Mouse (Mus musculus) lung, adult 2 months (tissue): Measurements from ENCODE around the gene Mfrp.

Source experiments
- CTCF ChIP-seq: fragments of 200-500 bp; IDR thresholded peaks from 2 replicates; pipeline ENCODE4 v1.5.1; 2011; ENCODE audit warnings: mild to moderate bottlenecking, low read length, control low read depth; ENCODE audit not compliant: insufficient read depth
- POLR2A ChIP-seq: fragments of 200-500 bp; IDR thresholded peaks from 2 replicates; pipeline ENCODE4 v1.6.1; 2011; ENCODE audit warnings: low read depth, mild to moderate bottlenecking, control low read depth, low read length, borderline replicate concordance; ENCODE audit errors: extremely low read depth

DNA sequence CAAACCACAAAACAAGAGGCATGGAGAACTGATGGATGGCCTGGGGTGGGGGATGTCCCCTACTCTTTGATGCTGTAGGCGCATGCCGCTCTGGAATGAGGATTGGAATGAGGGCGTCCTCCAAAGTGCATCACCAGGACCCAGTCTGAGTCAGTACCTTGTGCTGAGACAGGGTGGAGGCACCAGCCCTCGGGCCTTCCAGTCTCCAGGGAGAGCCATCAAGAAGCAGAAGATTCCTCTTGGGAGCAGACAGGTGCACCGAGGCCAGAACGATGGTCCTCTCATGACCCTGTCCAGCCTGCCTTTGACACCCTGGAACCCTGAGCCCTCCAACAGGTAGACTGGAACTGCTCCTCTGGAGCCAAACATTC is 33.6 kb upstream of the Mfrp start:
- TF ChIP-seq CTCF (no peak), POLR2A (no peak)
